Mouse (Mus musculus): ENCODE measurements at regions not wholly inside any gene's neighbourhood (a gene's known extent, or its start where the extent isn't known, plus 50 kb on each side); places are given as distances from the start of the nearest gene placed in this dataset.

GRCm38 (mm10) chr9:103894376-103894775 is 108.0 kb upstream of the Nphp3 start:
- Histone ChIP-seq H3K9me3 (replicated peaks) (peaks cover 43% of the 10 kb centered on the region), H3K27me3 (ENCODE audit: insufficient read depth, low read length) (no peaks in the 10 kb centered on the region), H3K4me1 (ENCODE audit: insufficient read depth, low read depth, low read length) (no peaks in the 10 kb centered on the region), H3K4me3 (ENCODE audit: low read depth, low read length) (no peak overlapping the region), H3K36me3 (replicated peaks) (no peaks in the 10 kb centered on the region)
- no peak for DNase-seq (ENCODE audit: low spot score)
- no peak for TF ChIP-seq GATA1 (IDR thresholded peaks at IDR 0.05; ENCODE audit: borderline replicate concordance, low read length)
- ATAC-seq (ENCODE audit: extremely low read depth, insufficient number of reproducible peaks, low FRiP score, poor library complexity, severe bottlenecking) = no peak

- TF ChIP-seq CTCF (IDR thresholded peaks at IDR 0.05; ENCODE audit: low read depth, low read length) = no peak
- TF ChIP-seq TAL1 (conservative IDR thresholded peaks at IDR 0.05; ENCODE audit: low read depth, low read length) = no peak
- no peak for TF ChIP-seq POLR2AphosphoS5 (IDR thresholded peaks at IDR 0.05; ENCODE audit: insufficient replicate concordance, low read depth, low read length)
- no peak for TF ChIP-seq GATA1 (IDR thresholded peaks at IDR 0.05; ENCODE audit: borderline replicate concordance, low read length)
- no peak for TF ChIP-seq GATA2 (IDR thresholded peaks at IDR 0.05; ENCODE audit: borderline replicate concordance, low read depth, low read length)
- DNase-seq (ENCODE audit: low spot score) (no peak), ATAC-seq (ENCODE audit: extremely low read depth, insufficient number of reproducible peaks, low FRiP score, poor library complexity, severe bottlenecking) (no peak)
- no peaks in the 10 kb centered on the region for H3K4me1 ChIP-seq (ENCODE audit: insufficient read depth, low read depth, low read length)
- H3K4me3 ChIP-seq (ENCODE audit: low read depth, low read length) = no peak overlapping the region
- no peaks in the 10 kb centered on the region for H3K27me3 ChIP-seq (ENCODE audit: insufficient read depth, low read length)
- no peaks in the 10 kb centered on the region for H3K36me3 ChIP-seq (replicated peaks)
- H3K9me3 ChIP-seq (replicated peaks) = peaks cover 51% of the 10 kb centered on the region
Measured at GRCm38 (mm10) chr9:103899311-103899710, 103.0 kb upstream of the Nphp3 start.

GRCm38 (mm10) chr9:103911347-103911746 is 91.0 kb upstream of the Nphp3 start:
- Histone ChIP-seq H3K36me3 (replicated peaks) (no peaks in the 10 kb centered on the region), H3K27me3 (ENCODE audit: insufficient read depth, low read length) (no peaks in the 10 kb centered on the region), H3K4me1 (ENCODE audit: insufficient read depth, low read depth, low read length) (no peaks in the 10 kb centered on the region), H3K4me3 (ENCODE audit: low read depth, low read length) (no peak overlapping the region), H3K9me3 (replicated peaks) (peaks cover 47% of the 10 kb centered on the region)
- TF ChIP-seq POLR2AphosphoS5 (IDR thresholded peaks at IDR 0.05; ENCODE audit: insufficient replicate concordance, low read depth, low read length) (no peak), CTCF (IDR thresholded peaks at IDR 0.05; ENCODE audit: low read depth, low read length) (no peak), GATA2 (IDR thresholded peaks at IDR 0.05; ENCODE audit: borderline replicate concordance, low read depth, low read length) (no peak), TAL1 (conservative IDR thresholded peaks at IDR 0.05; ENCODE audit: low read depth, low read length) (no peak), GATA1 (IDR thresholded peaks at IDR 0.05; ENCODE audit: borderline replicate concordance, low read length) (no peak)
- DNase-seq (ENCODE audit: low spot score) (no peak), ATAC-seq (ENCODE audit: extremely low read depth, insufficient number of reproducible peaks, low FRiP score, poor library complexity, severe bottlenecking) (no peak)

- no peak for TF ChIP-seq POLR2AphosphoS5 (IDR thresholded peaks at IDR 0.05; ENCODE audit: insufficient replicate concordance, low read depth, low read length)
- TF ChIP-seq GATA1 (IDR thresholded peaks at IDR 0.05; ENCODE audit: borderline replicate concordance, low read length) = no peak
- no peak for TF ChIP-seq GATA2 (IDR thresholded peaks at IDR 0.05; ENCODE audit: borderline replicate concordance, low read depth, low read length)
- DNase-seq (ENCODE audit: low spot score) (no peak), ATAC-seq (ENCODE audit: extremely low read depth, insufficient number of reproducible peaks, low FRiP score, poor library complexity, severe bottlenecking) (no peak)
- Histone ChIP-seq H3K9me3 (replicated peaks) (peaks cover 58% of the 10 kb centered on the region), H3K36me3 (replicated peaks) (no peaks in the 10 kb centered on the region), H3K4me1 (ENCODE audit: insufficient read depth, low read depth, low read length) (no peaks in the 10 kb centered on the region), H3K4me3 (ENCODE audit: low read depth, low read length) (no peak overlapping the region), H3K27me3 (ENCODE audit: insufficient read depth, low read length) (no peaks in the 10 kb centered on the region)
Measured at GRCm38 (mm10) chr9:103915126-103915525, 87.2 kb upstream of the Nphp3 start.

- ATAC-seq (ENCODE audit: extremely low read depth, insufficient number of reproducible peaks, low FRiP score, poor library complexity, severe bottlenecking) = no peak
- TF ChIP-seq GATA1 (IDR thresholded peaks at IDR 0.05; ENCODE audit: borderline replicate concordance, low read length) (no peak), TAL1 (conservative IDR thresholded peaks at IDR 0.05; ENCODE audit: low read depth, low read length) (no peak), CTCF (IDR thresholded peaks at IDR 0.05; ENCODE audit: low read depth, low read length) (no peak), GATA2 (IDR thresholded peaks at IDR 0.05; ENCODE audit: borderline replicate concordance, low read depth, low read length) (no peak), POLR2AphosphoS5 (IDR thresholded peaks at IDR 0.05; ENCODE audit: insufficient replicate concordance, low read depth, low read length) (no peak)
Measured at GRCm38 (mm10) chr9:103917771-103918170, 84.6 kb upstream of the Nphp3 start.

GRCm38 (mm10) chr9:103922356-103922755 is 80.0 kb upstream of the Nphp3 start:
- no peak for TF ChIP-seq TAL1 (conservative IDR thresholded peaks at IDR 0.05; ENCODE audit: low read depth, low read length)
- no peak for TF ChIP-seq POLR2AphosphoS5 (IDR thresholded peaks at IDR 0.05; ENCODE audit: insufficient replicate concordance, low read depth, low read length)
- Histone ChIP-seq H3K4me3 (ENCODE audit: low read depth, low read length) (no peak overlapping the region), H3K27me3 (ENCODE audit: insufficient read depth, low read length) (no peaks in the 10 kb centered on the region), H3K4me1 (ENCODE audit: insufficient read depth, low read depth, low read length) (no peaks in the 10 kb centered on the region), H3K9me3 (replicated peaks) (peaks cover 56% of the 10 kb centered on the region), H3K36me3 (replicated peaks) (no peaks in the 10 kb centered on the region)
- no peak for DNase-seq (ENCODE audit: low spot score)
- no peak for ATAC-seq (ENCODE audit: extremely low read depth, insufficient number of reproducible peaks, low FRiP score, poor library complexity, severe bottlenecking)

More at GRCm38 (mm10) chr9:103917771-103918170, 84.6 kb upstream of the Nphp3 start:
- H3K27me3 ChIP-seq (ENCODE audit: insufficient read depth, low read length) = no peaks in the 10 kb centered on the region
- peaks cover 69% of the 10 kb centered on the region for H3K9me3 ChIP-seq (replicated peaks)
- H3K36me3 ChIP-seq (replicated peaks) = no peaks in the 10 kb centered on the region
- H3K4me1 ChIP-seq (ENCODE audit: insufficient read depth, low read depth, low read length) = no peaks in the 10 kb centered on the region
- DNase-seq (ENCODE audit: low spot score) = no peak
- no peak overlapping the region for H3K4me3 ChIP-seq (ENCODE audit: low read depth, low read length)

- H3K36me3 ChIP-seq (replicated peaks) = no peaks in the 10 kb centered on the region
- TF ChIP-seq POLR2AphosphoS5 (IDR thresholded peaks at IDR 0.05; ENCODE audit: insufficient replicate concordance, low read depth, low read length) = no peak
- no peak for TF ChIP-seq CTCF (IDR thresholded peaks at IDR 0.05; ENCODE audit: low read depth, low read length)
- TF ChIP-seq TAL1 (conservative IDR thresholded peaks at IDR 0.05; ENCODE audit: low read depth, low read length) = no peak
- no peak for TF ChIP-seq GATA1 (IDR thresholded peaks at IDR 0.05; ENCODE audit: borderline replicate concordance, low read length)
- no peak for TF ChIP-seq GATA2 (IDR thresholded peaks at IDR 0.05; ENCODE audit: borderline replicate concordance, low read depth, low read length)
- H3K4me3 ChIP-seq (ENCODE audit: low read depth, low read length) = no peak overlapping the region
- no peaks in the 10 kb centered on the region for H3K4me1 ChIP-seq (ENCODE audit: insufficient read depth, low read depth, low read length)
- no peak for DNase-seq (ENCODE audit: low spot score)
- H3K27me3 ChIP-seq (ENCODE audit: insufficient read depth, low read length) = no peaks in the 10 kb centered on the region
- peaks cover 53% of the 10 kb centered on the region for H3K9me3 ChIP-seq (replicated peaks)
- no peak for ATAC-seq (ENCODE audit: extremely low read depth, insufficient number of reproducible peaks, low FRiP score, poor library complexity, severe bottlenecking)
Measured at GRCm38 (mm10) chr9:103924641-103925040, 77.7 kb upstream of the Nphp3 start.

Data from G1E (cell line).